Mouse (Mus musculus) inflammation-experienced regulatory T-cells (primary cell): Measurements from ENCODE around the gene Zwilch. TPM values are rescaled to one million over a fixed set of nuclear protein-coding genes. Genes with fewer than 3 reads are reported as not detected.

Source experiments
- polyA plus RNA-seq, 2 experiments: library from polyadenylated mRNA; unstranded; fragments of 100-300 nt; shearing (Covaris generic); gene quantifications; one replicate each; pipeline ENCODE4 v1.2.1; 2017

The Zwilch gene
- 1 to 10 TPM; 1.5 to 2.1 TPM for polyA plus RNA-seq

GRCm38 (mm10) chr9:64172816-64173665 lies at the start of gene Zwilch, which contains the start of gene Rpl4:
Gene Zwilch, minus strand, starts transcription at chr9:64173104.
Gene Rpl4, plus strand, starts transcription at chr9:64173375.

GRCm38 (mm10) chr9:64178974-64179646 lies 6.2 kb upstream of the Zwilch start, which contains the start of gene Snapc5:
Gene Snapc5, plus strand, starts transcription at chr9:64179274.

DNA sequence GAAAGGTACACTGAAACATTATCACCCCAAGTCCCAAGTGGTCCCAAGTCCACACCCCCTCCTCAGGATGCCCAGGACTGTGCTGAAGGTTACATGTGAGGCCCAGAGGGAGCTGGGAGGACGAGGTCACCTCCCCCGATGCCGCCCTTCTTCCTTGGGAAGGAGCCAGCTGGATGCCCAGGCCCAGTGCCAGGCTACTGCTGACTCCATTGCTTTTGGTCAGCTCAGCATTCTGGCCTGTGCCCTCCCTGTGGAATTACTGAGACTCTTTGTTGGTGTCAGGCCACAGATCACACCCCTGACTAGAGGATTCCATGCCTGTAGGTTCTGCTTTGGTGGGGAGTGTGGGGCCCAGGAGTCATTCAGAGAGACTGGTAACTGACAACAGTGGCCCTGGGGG lies 56.0 kb downstream of the Zwilch start, which contains the start of gene Lctl:
Gene Lctl (plus strand): TSS at position 272 of the 400 bp plus-strand sequence.

Other genes with a start within 250 kb of the Zwilch start
- under 1 TPM in 1 of 2 experiments, not detected in 1; 0.53 TPM for gene Smad6, start 151.0 kb downstream of the Zwilch start, polyA plus RNA-seq
- 1 to 10 TPM in 1 of 2 experiments, under 1 TPM in 1; 0.64 to 2.6 TPM for gene Lctl, start 56.0 kb downstream of the Zwilch start, polyA plus RNA-seq
- 1,000 to 10,000 TPM; 1,282 to 1,679 TPM for gene Rpl4, start 271 bp upstream of the Zwilch start, polyA plus RNA-seq
- gene Snapc5, start 6.2 kb upstream of the Zwilch start, polyA plus RNA-seq = 10 to 100 TPM; 52.9 to 61.3 TPM
- 10 to 100 TPM in 1 of 2 experiments, 1 to 10 TPM in 1; 8.3 to 16.7 TPM for gene Uchl4, start 62.1 kb upstream of the Zwilch start, polyA plus RNA-seq
- gene Map2k1, start 80.5 kb upstream of the Zwilch start, polyA plus RNA-seq = 100 to 1,000 TPM in 1 of 2 experiments, 10 to 100 TPM in 1; 93.5 to 103 TPM
- 10 to 100 TPM; 34.6 to 55.8 TPM for gene Tipin, start 108.5 kb upstream of the Zwilch start, polyA plus RNA-seq
- 10 to 100 TPM; 21.2 to 26.5 TPM for gene Dis3l, start 168.2 kb upstream of the Zwilch start, polyA plus RNA-seq
- gene Megf11, start 212.5 kb upstream of the Zwilch start, polyA plus RNA-seq = 1 to 10 TPM in 1 of 2 experiments, under 1 TPM in 1; 0.57 to 1.7 TPM